Mouse (Mus musculus): ENCODE measurements around the gene Lbhd2.

Lbhd2 gene

GRCm38 (mm10) chr12:111411631-111412355 is 5.2 kb downstream of the Lbhd2 start:
- DNase-seq = no peak

- no peak for DNase-seq
These were observed 6.1 kb downstream of the Lbhd2 start for GRCm38 (mm10) chr12:111412581-111413284.

- DNase-seq = peak; percentile 81
These were observed 6.7 kb downstream of the Lbhd2 start for GRCm38 (mm10) chr12:111413300-111413699.

- no peak for DNase-seq
These were observed 10.5 kb downstream of the Lbhd2 start, which contains the start of gene Exoc3l4 for GRCm38 (mm10) chr12:111416921-111417779. Exoc3l4 (plus strand) TSS chr12:111417017.

GRCm38 (mm10) chr12:111419918-111420317 is 13.3 kb downstream of the Lbhd2 start:
- DNase-seq = no peak

GRCm38 (mm10) chr12:111420946-111421709 is 14.5 kb downstream of the Lbhd2 start:
- no peak for DNase-seq

- no peak for DNase-seq
These were observed 16.2 kb downstream of the Lbhd2 start for GRCm38 (mm10) chr12:111422852-111423251.

- no peak for DNase-seq
These were observed 17.0 kb downstream of the Lbhd2 start for GRCm38 (mm10) chr12:111423570-111424129.

GRCm38 (mm10) chr12:111424547-111424946 is 17.9 kb downstream of the Lbhd2 start:
- no peak for DNase-seq

GRCm38 (mm10) chr12:111425258-111425657 is 18.6 kb downstream of the Lbhd2 start:
- DNase-seq = peak; percentile 68

GRCm38 (mm10) chr12:111425789-111426460 is 19.3 kb downstream of the Lbhd2 start:
- peak; percentile 89 for DNase-seq

- DNase-seq = no peak
These were observed 21.0 kb downstream of the Lbhd2 start for GRCm38 (mm10) chr12:111427438-111428113.

- no peak for DNase-seq
These were observed 21.8 kb downstream of the Lbhd2 start for GRCm38 (mm10) chr12:111428364-111428763.

GRCm38 (mm10) chr12:111428961-111429911 is 22.6 kb downstream of the Lbhd2 start:
- no peak for DNase-seq

GRCm38 (mm10) chr12:111430049-111430867 is 23.6 kb downstream of the Lbhd2 start:
- no peak for DNase-seq

- DNase-seq = no peak
These were observed 24.5 kb downstream of the Lbhd2 start for GRCm38 (mm10) chr12:111430868-111431817.

GRCm38 (mm10) chr12:111432097-111432496 is 25.5 kb downstream of the Lbhd2 start:
- DNase-seq = no peak

Measured in thymus, postnatal 14 days (tissue).